Mouse (Mus musculus): ENCODE results near the gene Olfr463. TPM values are rescaled to one million over a fixed set of nuclear protein-coding genes. Genes with fewer than 3 reads are reported as not detected.

The Olfr463 gene
- total RNA-seq (2023) = not detected

DNA sequence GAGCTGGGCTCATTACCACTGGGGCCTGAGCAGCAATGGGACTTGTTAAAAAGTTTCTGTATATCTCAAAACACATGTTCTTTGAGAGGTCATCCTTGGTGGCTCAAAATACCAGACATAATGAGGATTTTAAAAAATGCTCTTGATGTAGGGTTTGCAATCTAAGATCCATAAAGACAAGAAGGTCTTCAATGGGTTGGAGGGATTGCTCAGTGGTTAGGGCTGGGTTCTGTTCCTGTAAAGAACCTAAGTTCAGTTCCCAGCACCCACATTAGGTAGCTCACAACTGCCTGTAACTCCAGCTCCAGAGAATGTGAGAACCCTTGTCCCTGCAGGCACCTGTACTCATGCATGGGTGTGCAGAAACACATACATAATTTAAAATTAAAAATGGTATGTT lies at the start of gene Olfr463:
TSS of gene Olfr463 (minus strand) at position 101 of the 400 bp plus-strand sequence.

DNA sequence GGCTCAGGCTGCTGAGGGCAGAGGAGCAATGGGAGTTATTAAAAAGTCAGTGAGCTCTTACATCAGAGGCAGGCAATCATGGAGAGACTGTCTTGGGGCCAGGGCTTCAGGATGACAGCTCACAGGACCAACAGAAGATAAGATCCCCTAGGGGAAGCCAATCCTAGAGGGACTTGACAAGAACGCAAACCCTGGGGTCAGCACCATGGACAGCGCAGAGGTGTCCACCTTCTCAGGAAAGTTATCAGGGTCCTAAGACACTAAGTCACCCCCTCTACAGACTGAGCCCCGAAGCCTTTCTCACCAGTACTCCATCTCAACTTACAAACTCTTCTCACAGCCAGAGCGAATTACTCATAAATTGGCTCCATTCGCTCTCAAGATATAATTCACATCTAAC lies 23.8 kb upstream of the Olfr463 start, which contains the start of gene Olfr464:
TSS of gene Olfr464 (minus strand) at position 2 of the 400 bp plus-strand sequence.

DNA sequence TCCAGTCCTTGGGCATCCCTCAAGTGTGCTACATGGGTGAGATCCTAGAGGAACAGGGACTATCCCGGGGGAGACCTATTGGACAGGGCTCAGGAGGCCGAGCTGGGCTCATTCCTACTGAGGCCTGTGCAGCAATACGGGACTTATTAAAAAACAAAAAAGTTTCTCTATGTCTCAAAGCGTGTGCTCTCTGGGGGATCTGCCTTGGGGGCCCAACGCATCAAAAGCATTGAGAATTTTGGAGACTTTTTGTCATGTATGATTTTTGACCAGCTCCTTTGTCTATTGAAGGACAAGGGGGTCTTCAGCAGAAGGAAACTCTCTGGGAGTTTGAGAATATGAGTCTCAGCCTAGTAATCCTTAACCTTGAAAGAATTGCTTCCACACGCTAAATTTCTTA lies 5.0 kb downstream of the Olfr463 start, which contains the start of gene Olfr462:
TSS of gene Olfr462 (minus strand) at position 101 of the 400 bp plus-strand sequence.

DNA sequence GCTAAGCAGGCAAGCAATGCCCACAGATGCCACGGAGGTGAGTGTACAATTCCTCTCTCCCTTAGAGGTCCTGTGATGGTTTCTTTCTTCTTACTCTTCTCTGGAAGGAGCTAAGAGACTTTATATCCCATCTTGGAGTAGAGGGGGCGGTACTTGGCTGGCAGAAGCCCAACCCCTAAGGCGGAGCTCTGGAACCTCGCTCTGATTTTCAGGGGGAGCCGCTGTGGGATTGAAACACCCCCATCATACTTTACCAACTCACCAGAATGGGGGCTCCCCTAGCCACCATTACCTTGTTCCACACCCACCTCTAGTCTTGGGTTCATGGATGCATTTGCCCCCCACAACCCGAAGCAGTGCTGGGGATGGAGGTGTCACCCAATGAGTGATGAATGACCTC lies 21.8 kb downstream of the Olfr463 start, which contains the start of gene Epx:
TSS of gene Epx (minus strand) at position 101 of the 400 bp plus-strand sequence.

DNA sequence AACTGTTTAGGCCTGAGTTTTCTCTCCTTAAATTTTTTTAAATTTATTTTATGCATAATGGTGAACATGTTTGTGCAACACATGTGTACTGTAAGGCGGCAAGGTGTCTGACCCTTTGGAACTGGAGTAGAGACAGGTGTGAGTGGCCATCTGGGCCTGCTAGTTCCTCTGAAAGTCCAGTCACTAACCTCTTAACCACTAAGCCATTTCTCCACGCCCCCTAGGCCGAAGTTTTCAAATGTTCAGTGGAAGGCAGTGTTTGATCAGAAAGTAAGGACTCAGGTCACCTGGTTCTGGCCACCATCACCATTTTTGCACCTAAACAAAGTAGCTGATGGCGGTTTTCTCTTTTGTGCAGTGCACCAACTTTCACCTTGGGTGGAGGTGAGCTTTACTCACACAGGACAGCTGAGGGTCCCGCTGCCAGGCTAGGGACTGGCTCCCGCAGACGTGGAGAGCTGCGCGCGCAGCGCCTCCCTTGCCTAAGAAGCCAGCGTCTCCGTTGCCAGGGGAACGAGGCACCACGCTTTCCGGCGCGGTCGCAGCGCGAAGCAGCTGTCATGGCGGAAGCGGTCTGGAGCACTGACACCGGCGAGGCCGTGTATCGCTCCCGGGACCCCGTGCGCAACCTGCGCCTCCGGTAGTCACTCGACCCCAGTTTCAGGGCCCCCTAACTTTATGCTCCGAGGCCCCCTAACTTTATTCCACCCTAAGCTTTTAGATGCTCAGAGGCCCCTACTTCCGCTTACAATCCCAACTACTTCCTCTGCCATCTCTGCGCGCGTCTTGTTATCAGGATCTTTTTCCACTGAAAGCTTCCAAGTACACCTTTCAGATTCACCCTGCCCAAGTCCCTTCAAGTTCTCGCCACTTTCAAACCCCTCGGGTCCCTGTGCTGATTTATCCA lies 44.2 kb downstream of the Olfr463 start, which contains the start of gene Mks1:
TSS of gene Mks1 (plus strand) at position 526 of the 907 bp plus-strand sequence.

Other genes starting within 250 kb of the Olfr463 start
- gene Rnf43, start 234.7 kb downstream of the Olfr463 start, total RNA-seq (2023) = 5.1 TPM
- gene Supt4a, start 159.8 kb downstream of the Olfr463 start, total RNA-seq (2023) = 160 TPM
- gene Tspoap1, start 136.8 kb downstream of the Olfr463 start, total RNA-seq (2023) = 5.2 TPM
- gene Mpo, start 103.8 kb downstream of the Olfr463 start, total RNA-seq (2023) = 1.1 TPM
- not detected for gene Lpo, start 69.1 kb downstream of the Olfr463 start, total RNA-seq (2023)
- gene Mks1, start 44.2 kb downstream of the Olfr463 start, total RNA-seq (2023) = 12.7 TPM
- gene Epx, start 21.9 kb downstream of the Olfr463 start, total RNA-seq (2023) = not detected
- not detected for gene Olfr462, start 5.1 kb downstream of the Olfr463 start, total RNA-seq (2023)
- not detected for gene Olfr464, start 23.6 kb upstream of the Olfr463 start, total RNA-seq (2023)
- gene Dynll2, start 90.1 kb upstream of the Olfr463 start, total RNA-seq (2023) = 25.2 TPM
- gene Srsf1, start 150.0 kb upstream of the Olfr463 start, total RNA-seq (2023) = 328 TPM
- 50.8 TPM for gene Vezf1, start 170.9 kb upstream of the Olfr463 start, total RNA-seq (2023)
- 7.2 TPM for gene Cuedc1, start 200.7 kb upstream of the Olfr463 start, total RNA-seq (2023)

All from CD4-positive naive resting alpha-beta T cell, adult 57 days (primary cell).